Mouse (Mus musculus) midbrain, embryonic 11.5 days (tissue): ENCODE measurements around the gene Rsad2. TPM values are rescaled to one million over a fixed set of nuclear protein-coding genes. Genes with fewer than 3 reads are reported as not detected.

Source experiments
- ATAC-seq: fragments of 200-750 bp; cut with Nextera tagmentation; 2 replicates; pipeline ENCODE4 v1.8.0; 2017; ENCODE audit warnings: moderate TSS enrichment, moderate library complexity; ENCODE audit not compliant: low FRiP score
- DNase-seq: peaks from one replicate; pipeline ENCODE4 v3.0.0; 2015; ENCODE audit warnings: low spot score; ENCODE audit errors: missing footprints
- H3K27ac ChIP-seq: fragments of 300-500 bp; sonication (generic); 2 replicates; pipeline ENCODE4 v1.5.1; 2014; ENCODE audit warnings: low read depth, low read length
- H3K27me3 ChIP-seq: fragments of 300-500 bp; sonication (generic); 2 replicates; pipeline ENCODE4 v1.6.1; 2014; ENCODE audit warnings: mild to moderate bottlenecking, low read length, moderate library complexity, mixed read lengths; ENCODE audit not compliant: control insufficient read depth, insufficient read depth
- H3K36me3 ChIP-seq: fragments of 300-500 bp; sonication (generic); 2 replicates; pipeline ENCODE4 v1.6.1; 2014; ENCODE audit warnings: mild to moderate bottlenecking, low read length, moderate library complexity, mixed read lengths; ENCODE audit not compliant: control insufficient read depth, insufficient read depth
- H3K4me1 ChIP-seq: fragments of 300-500 bp; sonication (generic); 2 replicates; pipeline ENCODE4 v1.6.1; 2014; ENCODE audit warnings: low read length; ENCODE audit not compliant: control insufficient read depth, insufficient read depth
- H3K4me2 ChIP-seq: fragments of 300-500 bp; sonication (generic); 2 replicates; pipeline ENCODE4 v1.6.1; 2014; ENCODE audit warnings: mild to moderate bottlenecking, moderate library complexity
- H3K4me3 ChIP-seq: fragments of 300-500 bp; sonication (generic); 2 replicates; pipeline ENCODE4 v1.5.1; 2014; ENCODE audit warnings: low read depth, low read length
- H3K9ac ChIP-seq: fragments of 300-500 bp; sonication (generic); 2 replicates; pipeline ENCODE4 v1.6.1; 2014; ENCODE audit warnings: low read length
- H3K9me3 ChIP-seq: fragments of 300-500 bp; sonication (generic); 2 replicates; pipeline ENCODE4 v1.6.1; 2016; ENCODE audit warnings: low read length; ENCODE audit not compliant: control insufficient read depth
- WGBS: fragments of 180-500 bp; shearing (Covaris S2); extraction: QIAGEN DNeasy Blood & Tissue Kit; methylation state at CpG from one replicate; pipeline ENCODE4 v1.1.7; 2014; 5-methylcytosine and 5-hydroxymethylcytosine counted together
- polyA plus RNA-seq: library from polyadenylated mRNA; unstranded; fragments of >200 nt; fragmentation: Nextera tagmentation; extraction: Ambion mirVana; gene quantifications from 2 replicates; pipeline ENCODE4 v1.2.1, GENCODE M21; 2014

Gene Rsad2
- polyA plus RNA-seq, 1 experiment from 2014 or later = 0.18 TPM

GRCm38 (mm10) chr12:26473746-26474145 lies 17.5 kb upstream of the Rsad2 start:
- Histone ChIP-seq H3K36me3 (no peaks in the 10 kb centered on the region), H3K27ac (no peak overlapping the region), H3K9me3 (no peaks in the 10 kb centered on the region), H3K9ac (no peak overlapping the region), H3K4me1 (no peaks in the 10 kb centered on the region), H3K27me3 (no peaks in the 10 kb centered on the region), H3K4me3 (no peak overlapping the region), H3K4me2 (no peak overlapping the region)
- ATAC-seq = no peak
- peak; percentile 12 for DNase-seq
- 89% methylated on average over 6 of the region's 6 CpGs for WGBS

GRCm38 (mm10) chr12:26472770-26473481 lies 16.7 kb upstream of the Rsad2 start:
- WGBS = 86% methylated on average over 3 of the region's 3 CpGs

GRCm38 (mm10) chr12:26471376-26471775 lies 15.1 kb upstream of the Rsad2 start:
- Histone ChIP-seq H3K4me3 (no peak overlapping the region), H3K27me3 (no peaks in the 10 kb centered on the region), H3K27ac (no peak overlapping the region), H3K36me3 (no peaks in the 10 kb centered on the region), H3K9me3 (no peaks in the 10 kb centered on the region), H3K9ac (no peak overlapping the region), H3K4me2 (no peak overlapping the region), H3K4me1 (no peaks in the 10 kb centered on the region)
- DNase-seq = peak; percentile 61
- no peak for ATAC-seq
- WGBS = 79% methylated on average over 3 of the region's 3 CpGs

More at GRCm38 (mm10) chr12:26472770-26473481, 16.7 kb upstream of the Rsad2 start:
- Histone ChIP-seq H3K27ac (no peak overlapping the region), H3K9ac (no peak overlapping the region), H3K36me3 (no peaks in the 10 kb centered on the region), H3K4me3 (no peak overlapping the region), H3K4me2 (no peak overlapping the region), H3K4me1 (no peaks in the 10 kb centered on the region), H3K27me3 (no peaks in the 10 kb centered on the region), H3K9me3 (no peaks in the 10 kb centered on the region)
- ATAC-seq (no peak), DNase-seq (peak; percentile 33)

- H3K36me3 ChIP-seq = no peaks in the 10 kb centered on the region
- no peaks in the 10 kb centered on the region for H3K4me1 ChIP-seq
- DNase-seq (no peak), ATAC-seq (0 out of 2 replicates have a peak, but pooled peaks have one; percentile 23)
- H3K27me3 ChIP-seq = no peaks in the 10 kb centered on the region
- H3K9me3 ChIP-seq = no peaks in the 10 kb centered on the region
- no peak overlapping the region for H3K27ac ChIP-seq
- H3K4me2 ChIP-seq = peak overlapping the region; percentile 96
- peak overlapping the region; percentile 91 for H3K9ac ChIP-seq
- 34% methylated on average over 6 of the region's 6 CpGs for WGBS
- H3K4me3 ChIP-seq = peak overlapping the region; percentile 62
Measured at GRCm38 (mm10) chr12:26470042-26470409, 13.8 kb upstream of the Rsad2 start.

GRCm38 (mm10) chr12:26469098-26470041 lies 13.1 kb upstream of the Rsad2 start, which contains the start of gene Cmpk2:
TSS of gene Cmpk2 (plus strand) at chr12:26469204.
- ATAC-seq (peak; percentile 86), DNase-seq (peak; percentile 96)
- Histone ChIP-seq H3K27ac (peak within 1 kb of the TSS; percentile 67), H3K4me1 (no peaks in the 10 kb centered on the region), H3K9me3 (no peaks in the 10 kb centered on the region), H3K4me2 (peak within 1 kb of the TSS; percentile 96), H3K4me3 (peak within 1 kb of the TSS; percentile 62), H3K9ac (peak within 1 kb of the TSS; percentile 91), H3K36me3 (no peaks in the 10 kb centered on the region), H3K27me3 (no peaks in the 10 kb centered on the region)
- WGBS = 0% methylated on average over 68 of the region's 69 CpGs

GRCm38 (mm10) chr12:26465600-26465999 lies 9.3 kb upstream of the Rsad2 start:
- Histone ChIP-seq H3K4me3 (no peak overlapping the region), H3K27me3 (no peaks in the 10 kb centered on the region), H3K9me3 (no peaks in the 10 kb centered on the region), H3K9ac (no peak overlapping the region), H3K4me1 (no peaks in the 10 kb centered on the region), H3K27ac (no peak overlapping the region), H3K36me3 (no peaks in the 10 kb centered on the region), H3K4me2 (no peak overlapping the region)
- WGBS = 77% methylated on average over 5 of the region's 5 CpGs
- DNase-seq = peak; percentile 80
- ATAC-seq = no peak

GRCm38 (mm10) chr12:26460091-26460490 lies 3.8 kb upstream of the Rsad2 start:
- Histone ChIP-seq H3K9me3 (no peaks in the 10 kb centered on the region), H3K27me3 (no peaks in the 10 kb centered on the region), H3K9ac (no peak overlapping the region), H3K36me3 (no peaks in the 10 kb centered on the region), H3K27ac (no peak overlapping the region), H3K4me3 (no peak overlapping the region), H3K4me1 (no peaks in the 10 kb centered on the region), H3K4me2 (no peak overlapping the region)
- WGBS = 74% methylated on average over 2 of the region's 2 CpGs
- DNase-seq = peak; percentile 45
- ATAC-seq = no peak

- no peaks in the 10 kb centered on the region for H3K9me3 ChIP-seq
- no peak overlapping the region for H3K4me2 ChIP-seq
- no peaks in the 10 kb centered on the region for H3K4me1 ChIP-seq
- no peak overlapping the region for H3K27ac ChIP-seq
- no peaks in the 10 kb centered on the region for H3K27me3 ChIP-seq
- no peak overlapping the region for H3K9ac ChIP-seq
- DNase-seq = no peak
- ATAC-seq = no peak
- no peaks in the 10 kb centered on the region for H3K36me3 ChIP-seq
- H3K4me3 ChIP-seq = no peak overlapping the region
- 71% methylated on average over 5 of the region's 5 CpGs for WGBS
Measured at GRCm38 (mm10) chr12:26454682-26455081, 1.6 kb downstream of the Rsad2 start.

GRCm38 (mm10) chr12:26452951-26453350 lies 3.3 kb downstream of the Rsad2 start:
- Histone ChIP-seq H3K4me3 (no peak overlapping the region), H3K9me3 (no peaks in the 10 kb centered on the region), H3K27ac (no peak overlapping the region), H3K4me1 (no peaks in the 10 kb centered on the region), H3K36me3 (no peaks in the 10 kb centered on the region), H3K4me2 (no peak overlapping the region), H3K9ac (no peak overlapping the region), H3K27me3 (no peaks in the 10 kb centered on the region)
- WGBS = 87% methylated on average over 4 of the region's 4 CpGs
- ATAC-seq (no peak), DNase-seq (no peak)
